In the genomic region with DNA sequence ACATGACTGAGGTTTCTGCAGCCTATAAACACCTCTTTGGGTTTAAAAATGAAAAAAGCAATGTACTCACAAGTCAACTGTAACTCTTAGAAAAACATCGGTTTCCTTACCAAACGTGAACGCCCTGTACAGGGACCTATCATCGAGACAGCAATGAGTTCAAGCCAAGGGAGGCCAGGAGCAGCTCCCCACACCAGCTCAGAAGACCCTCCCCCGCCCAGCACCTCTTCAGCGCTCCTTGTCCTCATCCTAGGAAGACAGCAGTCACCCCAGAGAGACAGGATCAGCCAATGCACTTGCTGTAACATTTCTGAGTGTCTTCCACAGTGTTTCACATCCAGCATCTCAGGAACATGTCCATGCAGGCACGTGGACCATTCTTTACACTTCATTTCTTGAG, we compare ENCODE assay signal across 21 mouse cellular contexts. TPM values are rescaled to one million over a fixed set of nuclear protein-coding genes. Genes with fewer than 3 reads are reported as not detected.
A peak's percentile ranks its signal among the peaks of the same experiment; 100 is the strongest.
DNase-seq lines count a peak whose midpoint lies in the region; ATAC-seq and TF ChIP-seq lines count a peak whose summit lies in the region.
"Had no signal": no experiment of that assay in that cellular context is flagged by ENCODE, and none has a peak within 500 bp of the region (broad histone marks: within the 10 kb centered on the region; RNA-seq: fewer than 3 reads in every experiment).

No protein-coding gene starts in this region.

- DNase-seq in heart, adult 11 months, result peak; percentile 52
- DNase-seq in heart, postnatal 25 days (ENCODE audit: low spot score), result no peak
- peak; percentile 73 for DNase-seq in midbrain, embryonic 11.5 days (ENCODE audit: low spot score, missing footprints)
- DNase-seq in midbrain, embryonic 10.5 days (ENCODE audit: low spot score), result no peak
- DNase-seq: adrenal gland, adult 2 months; adrenal gland, adult 8-10 months; adrenal gland, postnatal 10 days; adrenal gland, postnatal 14 days; adrenal gland, postnatal 25 days; adrenal gland, postnatal 36 days; B cell, adult 2 months; cerebellum, adult 11 months; cerebellum, adult 11-12 months; cerebellum, adult 18-20 months had no signal

- no peak overlapping the region for H3K9ac ChIP-seq in intestine, postnatal 0 days (ENCODE audit: low read depth, low read length)
- H3K9ac ChIP-seq in intestine, embryonic 16.5 days (ENCODE audit: low read depth, low read length), result no peak overlapping the region
- no peak overlapping the region for H3K9ac ChIP-seq in midbrain, embryonic 11.5 days (ENCODE audit: low read length)

- H3K9me3 ChIP-seq in intestine, postnatal 0 days (ENCODE audit: control insufficient read depth), result no peaks in the 10 kb centered on the region
- no peaks in the 10 kb centered on the region for H3K9me3 ChIP-seq in intestine, embryonic 16.5 days (ENCODE audit: control insufficient read depth, low read length)
- H3K9me3 ChIP-seq in midbrain, embryonic 11.5 days (ENCODE audit: control insufficient read depth, low read length), result no peaks in the 10 kb centered on the region
- peaks cover 7% of the 10 kb centered on the region; the same call in 1 of the 2 replicates for H3K9me3 ChIP-seq in midbrain, embryonic 10.5 days (replicated peaks)
- H3K9me3 ChIP-seq: G1E had no signal

- H3K4me2 ChIP-seq in intestine, postnatal 0 days (replicated peaks; ENCODE audit: low read depth), result no peak overlapping the region
- no peak overlapping the region for H3K4me2 ChIP-seq in intestine, embryonic 16.5 days (ENCODE audit: low read depth, low read length)
- no peak overlapping the region for H3K4me2 ChIP-seq in midbrain, embryonic 11.5 days

- H3K4me1 ChIP-seq in intestine, postnatal 0 days (replicated peaks; ENCODE audit: control insufficient read depth, insufficient read depth, low read length), result no peaks in the 10 kb centered on the region
- H3K4me1 ChIP-seq in intestine, embryonic 16.5 days (ENCODE audit: control insufficient read depth, insufficient read depth, low read length), result no peaks in the 10 kb centered on the region
- H3K4me1 ChIP-seq in midbrain, embryonic 11.5 days (ENCODE audit: control insufficient read depth, insufficient read depth, low read length), result no peaks in the 10 kb centered on the region
- 0 out of 2 replicates have a peak, but pooled peaks cover 4% of the 10 kb centered on the region for H3K4me1 ChIP-seq in midbrain, embryonic 10.5 days

- H3K36me3 ChIP-seq in intestine, postnatal 0 days (ENCODE audit: control insufficient read depth, insufficient read depth), result peaks cover 83% of the 10 kb centered on the region
- peaks cover 59% of the 10 kb centered on the region for H3K36me3 ChIP-seq in intestine, embryonic 16.5 days (ENCODE audit: control insufficient read depth, insufficient read depth, low read length)
- peaks cover 65% of the 10 kb centered on the region for H3K36me3 ChIP-seq in midbrain, embryonic 11.5 days (ENCODE audit: control insufficient read depth, insufficient read depth, low read length)
- peaks cover 100% of the 10 kb centered on the region for H3K36me3 ChIP-seq in midbrain, embryonic 10.5 days

- H3K4me3 ChIP-seq in intestine, postnatal 0 days (ENCODE audit: low read depth, low read length), result no peak overlapping the region
- H3K4me3 ChIP-seq in intestine, embryonic 16.5 days (ENCODE audit: low read length), result no peak overlapping the region
- H3K4me3 ChIP-seq in midbrain, embryonic 11.5 days (ENCODE audit: low read depth, low read length), result no peak overlapping the region
- no peak overlapping the region for H3K4me3 ChIP-seq in midbrain, embryonic 10.5 days

- no peaks in the 10 kb centered on the region for H3K27me3 ChIP-seq in intestine, postnatal 0 days (replicated peaks; ENCODE audit: control insufficient read depth, insufficient read depth, low read length)
- H3K27me3 ChIP-seq in intestine, embryonic 16.5 days (replicated peaks; ENCODE audit: control insufficient read depth, insufficient read depth, low read length), result no peaks in the 10 kb centered on the region
- H3K27me3 ChIP-seq in midbrain, embryonic 11.5 days (ENCODE audit: control insufficient read depth, insufficient read depth, low read length), result no peaks in the 10 kb centered on the region
- no peaks in the 10 kb centered on the region for H3K27me3 ChIP-seq in midbrain, embryonic 10.5 days (ENCODE audit: low read depth, poor library complexity, severe bottlenecking)
- H3K27me3 ChIP-seq: CH12.LX, Patski had no signal

- H3K27ac ChIP-seq in intestine, postnatal 0 days (ENCODE audit: low read depth, low read length), result peak overlapping the region; percentile 7; the same call in 1 of the 2 replicates
- no peak overlapping the region for H3K27ac ChIP-seq in intestine, embryonic 16.5 days (ENCODE audit: low read length)
- H3K27ac ChIP-seq in midbrain, embryonic 11.5 days (ENCODE audit: low read depth, low read length), result no peak overlapping the region
- H3K27ac ChIP-seq in midbrain, embryonic 10.5 days (replicated peaks), result no peak overlapping the region

- no peak for TF ChIP-seq CTCF in intestine, postnatal 0 days (IDR thresholded peaks at IDR 0.05; ENCODE audit: low read depth)

- intact Hi-C loops in heart, postnatal 25 days (cut with DNase I), result no loop called here

- no peak for ATAC-seq in intestine, postnatal 0 days
- no peak for ATAC-seq in intestine, embryonic 16.5 days
- ATAC-seq in midbrain, embryonic 11.5 days (ENCODE audit: low FRiP score), result no peak
- ATAC-seq: activated CD4-positive, CD25-positive, alpha-beta regulatory T cell, adult 4 months; CD4-positive, CD25-positive, alpha-beta regulatory T cell, adult 4 months; Patski had no signal

- WGBS in intestine, postnatal 0 days, result 94% methylated on average over 7 of the region's 7 CpGs
- 94% methylated on average over 7 of the region's 7 CpGs for WGBS in intestine, embryonic 16.5 days
- WGBS in midbrain, embryonic 11.5 days, result 96% methylated on average over 7 of the region's 7 CpGs
- 92% methylated on average over 7 of the region's 7 CpGs for WGBS in midbrain, embryonic 10.5 days

RNA-seq across cellular contexts. Expression of gene Polr2m, which starts 7.1 kb away (rescaled TPM):
- total RNA-seq in heart, postnatal 25 days (2021), result 100 to 1,000 TPM; 305 to 317 TPM
- 103 TPM in 2 replicates for polyA plus RNA-seq in intestine, postnatal 0 days (2015; fragmentation: Nextera tagmentation; extraction: Ambion mirVana)
- 280 and 300 TPM in 2 replicates for polyA plus RNA-seq in intestine, embryonic 16.5 days (2015; fragmentation: Nextera tagmentation; extraction: Ambion mirVana)
- polyA plus RNA-seq in midbrain, embryonic 11.5 days (2014; fragmentation: Nextera tagmentation; extraction: Ambion mirVana), result 455 and 475 TPM in 2 replicates
- 546 and 576 TPM in 2 replicates for polyA plus RNA-seq in midbrain, embryonic 10.5 days (2016; fragmentation: Nextera tagmentation; extraction: Ambion mirVana)

Comparison
In these comparisons a context has a peak if more than half of its experiments do, and no peak if none do; other contexts are left out.
1. DNase-seq: peak in heart, adult 11 months (single experiment) and midbrain, embryonic 11.5 days (single experiment); none in heart, postnatal 25 days (single experiment) and midbrain, embryonic 10.5 days (single experiment).